Mouse (Mus musculus): Measurements from ENCODE around the gene Mxi1.
A peak's percentile ranks its signal among the peaks of the same experiment; 100 is the strongest.

Mxi1 gene

DNA sequence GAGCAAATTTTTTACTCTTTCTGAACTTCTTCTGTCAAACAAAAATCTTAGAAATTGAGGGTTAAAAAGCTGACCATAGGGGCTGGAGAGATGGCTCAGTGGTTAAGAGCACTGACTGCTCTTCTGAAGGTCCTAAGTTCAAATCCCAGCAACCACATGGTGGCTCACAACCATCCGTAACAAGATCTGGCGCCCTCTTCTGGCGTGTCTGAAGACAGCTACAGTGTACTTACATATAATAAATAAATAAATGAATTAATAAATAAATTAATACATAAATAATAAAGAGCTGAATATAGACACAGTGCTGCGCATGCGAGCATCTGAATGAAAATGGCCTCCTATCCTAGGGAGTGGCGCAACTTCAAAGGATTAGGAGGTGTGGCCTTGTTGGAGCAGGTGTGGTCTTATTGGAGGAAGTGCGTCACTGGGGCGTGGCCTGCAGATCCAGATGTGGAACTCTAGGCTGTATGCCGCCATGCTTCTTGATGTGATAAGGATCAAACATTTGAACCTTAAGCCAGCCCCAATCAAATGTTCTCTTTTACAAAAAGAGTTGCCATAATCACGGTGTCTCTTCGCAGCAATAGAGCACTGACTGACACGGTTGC is 12.2 kb downstream of the Mxi1 start:
- no peak for DNase-seq (ENCODE audit: low spot score)

DNA sequence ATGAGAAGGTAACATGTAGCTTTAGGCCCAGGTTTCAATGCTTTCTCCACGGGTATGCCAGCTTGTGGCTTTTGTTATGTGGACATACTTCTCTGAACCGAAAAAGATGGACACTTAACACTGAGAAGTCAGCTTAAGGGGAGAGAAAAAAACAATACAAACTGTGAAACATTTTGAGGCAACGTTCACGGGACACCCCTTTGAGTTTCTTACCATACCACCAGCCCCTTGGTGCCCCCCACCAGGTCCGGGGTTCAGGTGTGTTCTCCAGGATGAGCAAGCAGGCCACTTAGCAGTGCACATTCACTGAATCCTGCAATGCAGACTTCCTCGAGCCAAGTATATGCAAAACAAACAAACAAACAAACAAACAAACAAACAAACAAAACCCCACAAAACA is 14.5 kb downstream of the Mxi1 start:
- DNase-seq (ENCODE audit: low spot score): no peak

DNA sequence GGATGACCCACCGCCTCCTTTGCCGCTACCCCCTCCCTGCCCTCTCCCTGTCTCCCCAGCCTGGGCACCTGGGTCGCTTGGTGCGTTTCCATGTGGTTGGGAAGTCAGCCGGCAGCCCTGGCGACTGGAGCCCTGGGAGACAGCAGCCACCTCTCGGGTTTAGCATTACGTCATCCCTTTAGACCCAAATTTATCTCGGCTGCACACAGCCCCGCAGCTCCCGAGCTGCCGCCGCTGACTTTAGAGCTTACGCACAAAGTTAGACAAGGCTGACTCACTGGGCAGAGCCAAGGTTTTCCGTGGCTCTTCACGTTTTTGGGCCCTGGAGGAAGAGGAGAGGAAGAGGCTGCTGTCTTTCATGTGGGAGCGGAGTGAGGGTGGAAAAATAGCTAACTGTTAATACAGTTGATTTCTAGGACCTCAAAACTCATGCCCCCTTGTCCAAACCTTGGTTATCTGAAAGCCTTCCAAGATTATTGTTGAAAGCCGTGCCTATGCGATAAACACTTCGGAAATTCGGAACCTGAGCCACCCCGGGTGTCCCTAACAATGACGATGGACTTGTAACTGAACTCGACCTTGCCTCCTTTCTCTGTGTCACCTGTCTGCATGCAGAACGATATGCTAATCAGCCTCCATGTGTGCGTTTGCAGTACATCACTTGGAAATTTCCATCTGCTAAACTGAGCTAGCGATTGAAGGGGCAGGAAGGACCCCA is 15.4 kb downstream of the Mxi1 start:
- peak; percentile 72 for DNase-seq (ENCODE audit: low spot score)

DNA sequence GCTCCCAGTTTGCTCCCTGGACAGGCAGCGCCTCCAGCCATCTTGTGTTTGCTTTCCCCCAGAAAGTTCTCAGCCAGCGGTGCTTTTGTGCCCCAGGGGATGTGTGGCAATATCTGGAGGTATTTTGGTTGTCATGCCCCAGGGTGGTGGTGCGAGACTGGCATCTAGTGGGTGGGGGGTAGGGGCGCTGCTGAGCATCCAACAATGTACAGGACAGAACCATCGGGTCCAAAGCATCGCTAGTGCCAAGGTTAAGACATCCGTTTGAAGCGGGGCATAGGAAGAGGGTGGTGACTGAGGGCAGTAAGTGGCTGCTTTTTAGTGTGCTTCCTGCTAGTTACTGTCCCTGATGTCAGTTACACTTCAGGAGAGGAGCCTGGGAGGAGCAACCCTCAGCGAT is 17.8 kb downstream of the Mxi1 start:
- DNase-seq (ENCODE audit: low spot score): no peak

DNA sequence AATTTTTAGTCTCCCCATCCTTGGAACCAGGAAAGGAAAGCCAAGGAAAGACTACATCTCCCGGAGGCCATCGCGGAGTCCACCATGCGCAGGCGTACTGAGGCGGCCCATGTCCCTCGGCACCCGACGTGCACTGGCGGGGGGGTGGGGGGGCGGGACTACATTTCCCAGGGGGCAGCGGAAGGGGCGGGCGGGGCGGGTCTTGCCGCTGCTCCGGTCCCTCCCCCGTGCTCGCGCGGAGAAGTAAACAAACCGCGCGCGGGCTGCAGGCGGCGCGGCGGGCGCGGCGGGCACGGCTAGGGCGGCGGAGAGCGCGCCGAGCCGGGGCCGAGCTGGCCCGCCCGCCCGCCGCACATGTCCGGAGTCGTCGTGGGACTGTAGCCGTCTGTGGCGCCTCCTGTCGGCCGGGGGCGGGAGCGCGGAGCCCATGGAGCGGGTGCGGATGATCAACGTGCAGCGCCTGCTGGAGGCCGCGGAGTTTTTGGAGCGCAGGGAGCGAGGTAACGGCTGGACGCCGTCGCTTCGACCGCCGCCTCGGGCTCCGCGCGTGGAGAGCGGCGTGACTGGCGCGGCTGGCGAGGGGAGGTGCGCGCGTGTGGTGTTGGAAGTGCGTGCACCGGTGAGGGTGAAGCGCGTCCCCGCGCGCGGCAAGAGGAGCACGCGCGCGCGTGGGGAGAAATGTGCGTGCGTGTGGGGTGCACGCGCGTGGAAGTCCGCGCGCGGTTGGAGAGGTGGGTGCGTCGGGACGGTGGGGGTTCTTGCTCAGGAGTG is 19.1 kb downstream of the Mxi1 start:
- peak; percentile 96 for DNase-seq (ENCODE audit: low spot score)

DNA sequence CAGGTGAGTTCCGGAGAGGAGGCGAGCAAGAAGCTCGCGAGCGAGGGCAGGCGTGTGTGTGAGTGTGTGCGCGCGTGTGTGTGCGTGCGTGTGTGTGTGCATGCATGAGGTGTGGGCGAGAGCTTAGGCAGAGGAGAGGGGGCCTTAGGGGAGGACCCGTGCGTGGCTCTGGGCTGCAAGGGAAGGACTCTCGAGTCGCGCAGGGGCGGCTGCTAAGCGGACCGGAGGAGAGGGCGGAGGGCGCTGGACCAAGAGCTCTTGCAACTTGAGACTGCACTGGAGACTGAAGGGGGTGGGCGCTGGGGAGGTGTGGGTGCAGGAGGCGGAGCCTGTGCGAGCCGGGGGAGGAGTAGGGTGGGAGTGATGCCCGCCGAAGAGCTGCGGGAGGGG is 19.7 kb downstream of the Mxi1 start:
- peak; percentile 88 for DNase-seq (ENCODE audit: low spot score)

DNA sequence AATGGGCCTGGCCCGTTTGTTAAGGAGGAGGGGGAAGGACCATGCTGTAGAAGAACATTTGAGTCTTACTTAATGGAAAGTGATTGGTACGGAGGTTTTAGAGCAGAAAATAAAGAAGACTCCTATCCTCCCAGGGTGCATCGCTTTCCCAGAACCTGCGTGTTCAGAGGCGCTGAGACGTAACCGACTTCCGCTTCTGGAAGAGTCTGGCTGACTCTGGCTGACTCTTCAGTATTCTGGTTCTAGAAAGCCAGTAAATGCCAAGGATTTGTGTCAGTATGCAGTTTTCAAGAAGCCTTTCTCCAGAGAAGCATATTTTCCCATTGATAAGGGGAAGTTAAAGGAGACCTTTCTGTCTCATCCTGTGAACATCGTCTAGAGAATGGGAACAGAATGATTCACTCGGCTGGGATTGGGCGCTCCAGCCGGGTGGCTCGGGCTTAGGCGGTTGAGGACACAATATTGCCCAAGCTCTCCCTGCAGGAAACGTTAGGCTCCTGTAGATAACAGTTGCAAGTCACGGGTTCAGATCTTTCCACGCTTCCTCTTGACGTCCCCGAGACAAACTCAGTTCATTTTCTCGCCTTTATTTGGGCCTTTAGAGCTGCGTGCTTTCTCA is 21.7 kb downstream of the Mxi1 start:
- no peak for DNase-seq (ENCODE audit: low spot score)

DNA sequence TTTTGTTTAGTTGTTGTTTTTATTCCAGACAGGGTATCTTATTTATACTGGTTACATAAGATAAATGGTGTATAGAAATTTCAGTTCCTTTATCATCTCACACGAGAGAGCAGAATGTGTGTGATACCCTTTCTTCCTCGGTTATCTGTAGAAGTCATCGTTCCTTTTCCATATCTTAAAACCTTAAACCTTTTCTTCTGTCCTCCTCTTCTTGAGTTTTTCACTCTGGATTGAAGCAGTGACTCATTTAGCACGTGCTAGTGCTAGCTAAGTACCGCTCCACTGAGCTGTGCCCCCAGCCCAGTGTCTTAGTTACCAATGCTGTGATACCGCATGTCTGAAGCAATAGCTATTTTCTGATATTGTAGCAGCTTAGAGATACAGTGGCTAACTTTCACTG is 23.4 kb downstream of the Mxi1 start:
- DNase-seq (ENCODE audit: low spot score): no peak

DNA sequence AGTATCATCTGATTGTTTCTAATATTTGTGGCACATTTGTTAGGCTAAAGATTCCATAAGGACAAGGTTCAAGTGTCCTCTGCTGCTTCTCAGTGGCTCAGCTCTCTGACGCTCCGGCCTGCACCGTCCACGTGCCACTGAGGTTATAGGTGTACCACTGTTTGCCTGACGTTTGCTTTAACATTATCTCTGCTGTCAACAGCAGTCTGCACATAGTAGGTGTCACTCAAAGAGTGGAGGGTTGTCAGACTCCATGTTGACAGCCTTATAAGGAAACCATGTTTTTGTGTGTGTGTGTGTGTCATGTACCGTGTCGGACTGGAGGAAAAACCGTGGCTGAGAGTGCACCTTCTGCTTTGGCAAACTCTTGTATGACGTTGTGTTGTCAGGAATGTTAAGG is 24.9 kb downstream of the Mxi1 start:
- DNase-seq (ENCODE audit: low spot score): no peak

DNA sequence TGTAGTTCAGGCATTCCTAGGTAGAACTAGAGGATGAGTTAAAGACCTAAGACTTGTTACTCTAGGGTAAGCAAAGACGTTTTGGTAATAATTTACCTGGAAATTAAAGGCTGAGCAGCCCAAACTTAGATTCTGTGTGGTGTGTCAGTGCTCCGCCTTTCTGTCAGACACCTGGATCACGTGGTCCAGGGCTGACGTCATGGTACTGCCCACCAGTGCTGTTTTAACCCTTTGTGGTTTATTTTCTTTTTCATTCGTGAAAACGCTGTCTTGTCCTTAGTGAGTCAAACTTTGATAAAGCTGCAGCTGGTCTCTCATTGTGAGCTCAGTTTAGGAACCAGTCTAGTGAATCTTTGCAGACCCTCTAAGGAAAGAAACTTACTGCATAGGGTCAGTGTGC is 30.1 kb downstream of the Mxi1 start:
- no peak for DNase-seq (ENCODE audit: low spot score)

DNA sequence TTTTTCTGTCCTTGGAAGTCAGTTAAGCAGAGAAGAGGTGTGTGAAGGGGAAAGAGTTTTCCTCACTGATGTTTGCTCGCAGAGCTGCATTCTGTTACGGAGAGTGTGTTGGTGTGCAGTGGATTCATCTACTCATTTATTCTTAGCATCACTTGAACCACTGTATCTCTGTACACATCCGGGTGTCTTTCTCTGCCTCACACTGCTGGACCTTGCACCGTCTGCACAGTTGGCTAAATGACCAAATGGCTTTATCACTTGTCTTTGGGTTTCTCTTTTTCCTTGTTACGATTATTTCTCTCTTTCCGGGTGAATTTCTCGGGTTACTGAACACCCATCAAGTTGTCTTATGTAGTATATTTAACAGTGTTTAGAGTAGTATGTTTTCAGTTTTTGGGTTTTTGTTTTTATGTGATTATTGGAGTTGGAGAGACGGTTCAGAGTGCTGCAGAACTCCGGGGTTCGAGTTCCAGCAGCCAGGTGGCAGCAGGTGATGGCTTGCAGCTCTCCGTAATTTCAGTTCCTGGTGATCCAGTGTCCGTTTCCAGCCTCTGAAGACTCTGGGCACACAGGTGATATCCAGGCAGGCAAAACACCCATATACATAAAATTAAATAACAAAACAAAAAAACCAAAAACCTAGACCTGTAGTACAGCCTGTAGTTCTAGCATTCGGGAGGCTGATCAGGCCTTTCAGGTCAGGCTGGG is 33.0 kb downstream of the Mxi1 start:
- no peak for DNase-seq (ENCODE audit: low spot score)

DNA sequence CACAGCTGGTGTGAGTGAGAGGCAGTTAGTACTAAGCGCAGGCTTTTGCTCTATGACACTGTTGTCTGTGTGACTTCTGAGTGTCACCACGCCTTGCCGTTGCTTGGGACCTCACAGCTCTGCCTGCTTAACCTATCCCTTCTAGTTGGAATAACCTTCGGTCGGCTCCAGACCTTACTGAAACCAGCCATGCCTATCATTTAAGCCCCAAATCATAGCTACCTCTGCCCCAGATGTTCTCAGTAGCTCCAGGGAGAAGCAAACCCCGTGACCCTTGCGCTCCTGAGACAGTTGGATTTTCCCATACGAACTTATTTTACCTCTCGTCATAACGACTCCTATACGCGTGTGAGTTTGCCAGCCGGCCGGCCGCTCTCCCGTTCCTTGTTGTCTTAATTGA is 33.7 kb downstream of the Mxi1 start:
- no peak for DNase-seq (ENCODE audit: low spot score)

DNA sequence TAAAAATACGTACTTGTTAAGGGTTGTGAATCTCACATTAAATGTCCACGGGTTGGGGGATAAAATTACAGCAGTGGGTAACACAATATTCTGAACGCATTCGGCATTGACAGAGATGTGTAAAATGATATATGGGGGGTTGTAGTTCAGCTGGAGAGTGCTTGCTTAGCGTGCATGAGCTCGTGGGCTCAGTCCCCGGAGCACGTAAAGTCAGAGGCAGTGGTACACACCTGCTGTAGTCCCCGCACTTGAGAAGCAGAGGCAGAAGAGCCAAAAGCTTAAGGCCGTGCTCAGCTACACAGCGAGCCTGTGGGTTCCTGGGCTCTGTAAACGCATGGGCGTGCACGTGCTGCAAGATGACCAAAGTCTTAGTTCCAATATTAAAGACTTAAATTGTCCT is 35.4 kb downstream of the Mxi1 start:
- DNase-seq (ENCODE audit: low spot score): no peak

DNA sequence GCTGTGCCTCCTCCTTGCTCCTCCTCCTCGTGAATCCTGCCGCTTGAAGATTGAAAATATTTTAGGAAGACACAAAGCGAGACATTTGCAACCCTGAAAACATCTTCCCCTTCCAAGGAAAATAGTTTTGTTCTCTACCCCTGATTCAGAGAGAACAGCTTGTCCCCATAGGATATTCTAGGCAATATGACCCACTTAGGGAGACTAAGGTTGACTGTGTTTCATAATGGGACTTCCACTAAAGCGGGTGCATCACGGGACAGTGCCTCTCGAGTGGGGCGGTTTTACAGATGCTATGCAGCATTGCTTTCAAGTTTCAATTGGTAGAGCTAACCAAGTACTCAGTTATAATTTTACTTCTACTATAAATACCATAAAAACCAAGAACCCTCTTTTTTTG is 43.5 kb downstream of the Mxi1 start:
- DNase-seq (ENCODE audit: low spot score): no peak

DNA sequence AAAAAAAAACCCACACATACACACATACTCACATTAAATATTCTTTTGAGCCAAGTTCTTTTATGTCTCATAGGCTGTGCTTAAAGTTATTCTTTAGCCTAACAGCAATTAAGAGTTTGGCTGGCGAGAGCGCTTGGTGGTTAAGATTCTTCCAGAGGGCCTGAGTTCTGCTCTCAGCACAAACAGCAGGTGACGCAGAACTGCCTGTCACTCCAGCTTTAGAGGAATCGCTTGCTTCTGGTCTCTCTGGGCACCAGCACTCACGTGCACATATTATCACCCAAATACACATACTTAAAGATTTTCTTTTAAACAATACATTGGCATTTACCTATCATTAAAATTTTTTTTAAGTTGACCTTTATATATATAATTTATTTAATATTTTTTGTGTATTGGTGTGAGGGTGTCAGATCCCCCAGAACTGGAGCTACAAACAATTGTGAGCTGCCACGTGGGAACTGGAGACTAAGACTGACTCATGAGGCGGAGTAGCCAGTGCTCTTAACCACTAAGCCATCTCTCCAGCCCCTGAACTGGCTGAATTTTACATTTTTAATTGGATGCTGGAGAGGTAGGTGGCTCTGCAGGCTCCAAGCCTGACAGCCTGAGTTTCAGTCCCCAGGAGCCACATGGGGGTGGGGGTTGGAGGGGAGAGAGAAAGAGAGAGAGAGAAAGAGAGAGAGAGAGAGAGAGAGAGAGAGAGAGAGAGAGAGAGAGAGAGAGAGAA is 44.1 kb downstream of the Mxi1 start:
- no peak for DNase-seq (ENCODE audit: low spot score)

DNA sequence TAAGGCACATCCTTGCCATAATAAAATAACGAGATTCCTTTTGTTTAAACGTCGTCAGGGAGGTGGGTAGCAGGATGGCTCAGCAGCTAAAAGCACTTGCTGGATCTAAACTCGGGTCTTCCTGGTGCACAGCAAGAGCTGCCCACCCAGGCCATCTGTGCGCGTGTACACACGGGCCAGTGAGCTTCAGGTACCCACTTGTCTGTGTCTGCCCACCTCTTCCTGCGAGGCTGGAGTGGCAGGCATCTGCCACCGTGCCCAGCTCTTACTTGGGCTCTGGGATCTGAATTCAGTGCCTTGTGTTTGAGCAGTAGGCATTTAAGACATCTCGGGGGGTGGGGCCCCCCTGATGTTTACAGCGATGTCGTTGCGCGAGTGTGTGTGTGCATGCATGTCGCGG is 44.7 kb downstream of the Mxi1 start:
- no peak for DNase-seq (ENCODE audit: low spot score)

DNA sequence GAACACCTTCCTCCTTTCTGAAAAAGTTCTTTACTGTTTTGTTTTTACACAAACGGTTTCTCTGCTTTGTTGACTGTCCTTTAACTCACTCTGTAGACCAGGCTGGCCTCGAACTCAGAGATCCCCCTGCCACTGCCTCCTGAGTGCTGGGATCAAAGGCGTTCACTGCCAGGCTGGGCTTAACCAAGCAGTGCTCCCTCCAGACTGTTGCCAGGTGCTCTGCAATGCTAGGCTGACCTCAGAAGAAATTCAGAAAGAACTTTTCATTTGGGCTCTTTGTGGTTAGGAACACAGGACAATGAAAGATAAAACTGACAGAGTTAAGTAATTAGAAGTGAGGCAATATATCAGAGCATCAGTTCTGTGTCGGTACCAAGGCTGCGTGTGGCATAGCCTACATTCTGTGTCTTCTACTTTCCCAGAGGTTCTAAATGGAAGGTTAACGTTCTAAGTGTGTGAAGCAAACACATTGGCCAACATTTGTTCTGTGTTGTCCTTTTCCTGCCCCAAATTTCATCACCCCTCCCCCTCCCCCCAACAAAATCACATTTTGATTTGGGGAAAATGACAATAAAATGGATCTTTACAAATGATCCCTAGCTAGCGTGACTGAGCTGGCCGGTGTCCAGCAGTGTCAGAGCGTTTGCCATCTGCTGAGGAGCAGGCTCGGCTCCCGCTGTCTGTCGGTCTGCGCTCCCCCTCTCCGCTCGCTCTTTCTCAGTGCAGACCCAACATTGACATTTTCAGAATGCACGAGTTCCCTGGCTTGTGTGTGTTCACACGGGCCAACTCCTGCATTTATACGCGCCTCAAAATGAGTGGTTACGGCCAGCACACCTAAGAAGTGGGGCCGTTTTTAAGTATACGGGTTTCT is 49.1 kb downstream of the Mxi1 start:
- no peak for DNase-seq (ENCODE audit: low spot score)

DNA sequence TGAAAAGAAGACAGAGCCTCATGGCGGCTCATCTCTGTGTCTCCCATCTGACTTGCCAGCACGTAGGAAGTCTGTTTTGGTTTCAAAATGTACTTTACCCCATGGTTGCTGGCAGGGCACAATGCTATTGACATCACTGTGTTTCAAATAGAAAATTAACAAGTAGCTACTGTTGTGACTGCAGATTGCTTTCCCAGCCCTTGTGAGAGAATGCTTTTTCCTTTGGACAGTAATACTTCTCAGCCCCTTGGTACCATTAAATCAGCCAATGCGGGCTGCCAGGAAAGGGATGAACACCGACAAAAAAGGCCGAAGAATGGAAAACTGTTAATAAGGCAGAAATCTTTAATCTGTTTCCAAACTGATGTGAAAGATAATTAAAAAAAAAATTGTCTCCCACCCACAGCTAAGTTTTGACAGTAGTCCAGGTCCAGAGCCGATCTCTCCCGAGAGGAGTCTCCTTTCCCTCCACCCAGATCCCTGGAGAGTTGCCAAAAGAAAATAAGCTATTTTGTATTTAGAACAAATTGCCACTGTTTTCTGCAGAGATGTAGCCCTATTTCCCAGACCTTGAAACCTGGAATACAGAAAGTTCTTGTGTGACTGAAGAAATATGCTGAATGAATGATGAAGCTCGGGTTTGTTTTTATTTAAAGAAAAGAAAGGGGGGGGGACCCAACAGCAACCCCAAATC is 50.1 kb downstream of the Mxi1 start:
- no peak for DNase-seq (ENCODE audit: low spot score)

DNA sequence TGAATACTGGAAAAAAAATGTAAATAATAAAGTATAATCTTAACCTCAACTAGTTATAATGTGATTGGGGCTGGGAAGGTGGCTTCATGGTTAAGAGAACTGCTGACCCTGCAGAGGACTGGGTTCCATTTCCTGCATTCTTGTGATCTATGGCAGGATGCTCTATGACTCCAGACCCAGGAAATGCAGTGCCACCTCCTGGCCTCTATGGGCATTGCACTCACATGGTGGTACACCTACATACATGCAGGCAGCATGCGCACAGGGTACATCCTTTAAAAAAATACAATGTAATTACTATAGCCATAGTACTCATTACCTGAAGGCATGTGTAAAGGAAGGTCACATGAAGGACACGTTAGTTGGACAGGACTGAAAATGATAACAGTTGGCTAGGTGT is 52.6 kb downstream of the Mxi1 start:
- peak; percentile 67 for DNase-seq (ENCODE audit: low spot score)

DNA sequence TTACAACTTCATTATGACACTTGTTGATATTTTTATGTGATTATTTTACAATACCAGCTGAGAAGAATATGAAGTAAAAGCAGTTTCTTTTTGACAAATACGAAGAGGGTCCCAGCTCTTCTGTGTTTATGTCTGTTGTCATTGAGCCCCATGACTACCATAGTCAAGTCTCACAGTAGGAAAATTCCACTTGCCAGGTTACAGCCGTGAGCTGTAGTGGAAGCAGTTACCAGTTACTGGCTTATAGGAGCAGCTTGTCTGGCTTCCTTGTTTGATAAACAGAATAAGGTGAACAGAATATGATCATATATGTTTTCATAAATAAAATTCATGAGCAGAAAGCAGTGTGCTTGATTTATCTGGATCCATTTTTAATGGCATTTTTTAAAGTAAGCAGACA is 54.2 kb downstream of the Mxi1 start:
- DNase-seq (ENCODE audit: low spot score): no peak
